Mouse (Mus musculus) lung, embryonic 15.5 days (tissue): ENCODE results near the gene Lrrc46. TPM values are rescaled to one million over a fixed set of nuclear protein-coding genes. Genes with fewer than 3 reads are reported as not detected.
A peak's percentile ranks its signal among the peaks of the same experiment; 100 is the strongest.

Source experiments
- ATAC-seq: fragments of 200-750 bp; cut with Nextera tagmentation; 2 replicates; pipeline ENCODE4 v1.8.0; 2017; ENCODE audit warnings: moderate number of reproducible peaks, borderline replicate concordance; ENCODE audit not compliant: low FRiP score, low TSS enrichment; ENCODE audit errors: extremely low read depth
- H3K27ac ChIP-seq: fragments of 300-500 bp; sonication (generic); 2 replicates; pipeline ENCODE4 v1.5.1; 2015; ENCODE audit warnings: moderate library complexity, mild to moderate bottlenecking, inconsistent platforms
- H3K27me3 ChIP-seq: fragments of 300-500 bp; sonication (generic); 2 replicates; pipeline ENCODE4 v1.6.1; 2015; ENCODE audit warnings: inconsistent platforms
- H3K36me3 ChIP-seq: fragments of 300-500 bp; sonication (generic); 2 replicates; pipeline ENCODE4 v1.6.1; 2015; ENCODE audit warnings: inconsistent platforms
- H3K4me1 ChIP-seq: fragments of 300-500 bp; sonication (generic); 2 replicates; pipeline ENCODE4 v1.6.1; 2015; ENCODE audit warnings: inconsistent platforms
- H3K4me2 ChIP-seq: fragments of 300-500 bp; sonication (generic); 2 replicates; pipeline ENCODE4 v1.6.1; 2015; ENCODE audit warnings: inconsistent platforms, mild to moderate bottlenecking, moderate library complexity
- H3K4me3 ChIP-seq: fragments of 300-500 bp; sonication (generic); 2 replicates; pipeline ENCODE4 v1.5.1; 2015; ENCODE audit warnings: mild to moderate bottlenecking, inconsistent platforms
- H3K9ac ChIP-seq: fragments of 300-500 bp; sonication (generic); 2 replicates; pipeline ENCODE4 v1.6.1; 2015; ENCODE audit warnings: inconsistent platforms
- H3K9me3 ChIP-seq: fragments of 300-500 bp; sonication (generic); 2 replicates; pipeline ENCODE4 v1.6.1; 2016; ENCODE audit warnings: inconsistent platforms
- WGBS: fragments of 180-500 bp; shearing (Covaris S2); methylation state at CpG from one replicate; pipeline ENCODE4 v1.1.7; 2015; 5-methylcytosine and 5-hydroxymethylcytosine counted together
- polyA plus RNA-seq: library from polyadenylated mRNA; unstranded; fragments of >200 nt; fragmentation: Nextera tagmentation; extraction: Ambion mirVana; gene quantifications from 2 replicates; pipeline ENCODE4 v1.2.1, GENCODE M21; 2015

Gene Lrrc46
- polyA plus RNA-seq, 1 experiment from 2014 or later: 5.9 TPM

DNA sequence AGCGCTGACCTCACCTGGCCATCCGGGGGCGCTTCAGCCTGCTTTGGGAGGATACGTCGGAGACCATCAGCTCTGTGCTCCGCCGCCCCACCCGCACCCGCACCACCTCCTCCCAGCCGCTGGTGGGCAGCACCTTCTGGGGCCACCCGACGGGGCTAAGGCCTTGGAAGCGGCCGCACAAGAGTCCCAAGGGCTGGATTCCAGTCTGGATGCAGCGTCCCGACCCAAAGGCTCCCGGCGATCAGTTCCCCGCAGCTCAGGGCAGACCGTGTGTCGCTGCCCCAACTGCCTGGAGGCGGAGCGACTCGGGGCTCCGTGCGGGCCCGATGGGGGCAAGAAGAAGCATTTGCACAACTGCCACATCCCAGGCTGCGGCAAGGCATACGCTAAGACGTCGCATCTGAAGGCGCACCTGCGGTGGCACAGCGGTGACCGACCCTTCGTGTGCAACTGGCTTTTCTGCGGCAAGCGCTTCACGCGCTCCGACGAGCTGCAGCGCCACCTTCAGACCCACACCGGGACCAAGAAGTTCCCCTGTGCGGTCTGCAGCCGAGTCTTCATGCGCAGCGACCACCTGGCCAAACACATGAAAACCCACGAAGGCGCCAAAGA lies 19.2 kb downstream of the Lrrc46 start:
- Histone ChIP-seq H3K9ac (peak overlapping the region; percentile 50), H3K4me1 (peaks cover 44% of the 10 kb centered on the region), H3K36me3 (no peaks in the 10 kb centered on the region), H3K4me3 (peak overlapping the region; percentile 52), H3K27ac (no peak overlapping the region), H3K27me3 (peaks cover 77% of the 10 kb centered on the region), H3K9me3 (no peaks in the 10 kb centered on the region), H3K4me2 (peak overlapping the region; percentile 95)
- WGBS: 2% methylated on average over 50 of the region's 50 CpGs
- ATAC-seq: peak; percentile 35

DNA sequence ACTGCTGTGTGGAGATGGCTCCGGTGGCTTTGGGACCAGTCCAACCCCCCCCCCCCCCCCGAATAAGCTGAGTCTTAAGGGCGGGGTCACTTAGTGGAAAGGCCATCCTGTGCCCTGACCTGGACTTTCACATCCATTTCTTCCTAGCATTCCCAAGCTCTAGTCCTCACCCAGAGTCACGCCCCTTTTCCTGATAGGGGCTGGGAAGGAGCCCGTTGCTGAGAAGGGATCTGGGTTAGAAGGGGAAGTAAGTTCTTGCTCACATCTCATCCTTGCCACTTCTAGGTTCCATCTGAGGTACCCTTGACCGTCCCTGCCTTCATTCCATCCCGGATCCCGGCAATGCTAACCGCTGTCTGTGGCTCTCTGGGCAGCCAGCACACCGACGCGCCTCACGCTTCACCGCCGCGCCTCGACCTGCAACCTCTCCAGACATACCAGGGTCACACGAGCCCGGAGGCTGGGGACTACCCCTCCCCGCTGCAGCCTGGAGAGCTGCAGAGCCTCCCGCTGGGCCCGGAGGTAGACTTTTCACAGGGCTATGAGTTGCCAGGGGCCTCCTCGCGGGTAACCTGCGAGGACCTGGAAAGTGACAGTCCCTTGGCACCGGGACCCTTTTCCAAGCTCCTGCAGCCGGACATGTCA lies 20.0 kb downstream of the Lrrc46 start:
- H3K9me3 ChIP-seq: no peaks in the 10 kb centered on the region
- ATAC-seq: no peak
- WGBS: 3% methylated on average over 27 of the region's 27 CpGs
- peaks cover 44% of the 10 kb centered on the region for H3K4me1 ChIP-seq
- peak overlapping the region; percentile 52 for H3K4me3 ChIP-seq
- H3K27me3 ChIP-seq: peaks cover 84% of the 10 kb centered on the region
- H3K9ac ChIP-seq: peak overlapping the region; percentile 50; the same call in 1 of the 2 replicates
- H3K27ac ChIP-seq: no peak overlapping the region
- no peaks in the 10 kb centered on the region for H3K36me3 ChIP-seq
- H3K4me2 ChIP-seq: peak overlapping the region; percentile 95

DNA sequence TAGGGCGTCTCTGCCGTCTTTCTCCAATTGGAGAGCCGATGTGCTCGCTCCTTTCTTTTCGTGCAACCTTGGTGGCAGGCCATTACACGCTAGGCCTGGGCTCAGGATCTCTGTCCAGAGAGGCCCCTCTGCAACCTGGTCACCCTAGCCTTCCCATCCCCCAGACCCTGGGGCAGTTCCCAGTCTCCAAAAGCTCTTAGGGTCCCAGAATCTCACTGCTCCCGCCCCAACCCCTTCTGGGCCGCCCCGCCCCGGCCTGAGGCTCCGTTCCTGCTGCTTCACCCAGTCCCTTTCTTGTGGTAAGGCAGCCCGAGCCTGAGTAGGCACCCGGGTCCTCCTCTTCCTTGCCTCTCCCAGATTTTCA lies 21.9 kb downstream of the Lrrc46 start:
- Histone ChIP-seq H3K4me3 (peak overlapping the region; percentile 42), H3K4me1 (peaks cover 37% of the 10 kb centered on the region), H3K9me3 (no peaks in the 10 kb centered on the region), H3K36me3 (no peaks in the 10 kb centered on the region), H3K9ac (no peak overlapping the region), H3K4me2 (peak overlapping the region; percentile 69), H3K27ac (no peak overlapping the region), H3K27me3 (peaks cover 95% of the 10 kb centered on the region)
- WGBS: 15% methylated on average over 13 of the region's 13 CpGs
- ATAC-seq: no peak

DNA sequence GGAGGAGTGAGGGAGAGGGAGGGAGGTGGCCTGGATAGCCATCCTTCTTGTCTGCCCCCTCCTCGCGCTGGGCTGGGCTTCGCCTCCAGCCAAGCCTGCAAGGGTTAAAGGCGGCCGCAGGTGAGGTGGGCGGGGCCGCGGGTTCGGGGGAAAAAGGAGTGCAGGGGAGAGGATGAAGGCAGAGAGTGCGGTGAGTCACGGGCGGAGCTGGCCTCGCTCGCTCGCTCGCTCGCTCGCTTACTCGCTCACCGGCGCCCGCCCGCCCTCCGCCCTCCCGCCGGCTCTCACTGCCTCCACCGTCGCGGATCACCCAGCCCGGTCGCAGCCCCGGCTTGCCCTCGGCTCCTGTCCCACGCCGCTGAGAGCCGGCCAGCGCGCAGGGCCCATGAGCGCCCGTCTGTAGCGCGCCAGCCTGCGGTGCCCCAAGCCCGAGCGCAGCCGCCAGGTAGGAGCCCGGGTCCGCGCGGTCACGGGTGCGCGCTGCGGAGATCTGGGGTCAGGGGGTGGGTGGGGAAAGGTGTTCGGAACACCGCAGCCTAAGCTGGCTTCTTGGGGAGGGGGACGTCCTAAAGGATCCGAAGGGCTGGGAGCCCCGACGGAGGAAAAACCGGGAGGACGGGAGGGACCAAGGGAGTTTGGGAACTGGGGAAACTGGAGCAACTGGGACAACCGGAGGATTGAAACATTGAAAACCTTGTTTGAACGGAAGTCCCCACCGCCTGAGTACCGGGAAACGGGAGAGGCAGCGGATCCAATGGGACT lies 22.4 kb downstream of the Lrrc46 start:
- peaks cover 95% of the 10 kb centered on the region for H3K27me3 ChIP-seq
- peak overlapping the region; percentile 42 for H3K4me3 ChIP-seq
- no peak overlapping the region for H3K27ac ChIP-seq
- peaks cover 37% of the 10 kb centered on the region for H3K4me1 ChIP-seq
- no peaks in the 10 kb centered on the region for H3K9me3 ChIP-seq
- peak overlapping the region; percentile 69 for H3K4me2 ChIP-seq
- ATAC-seq: peak; percentile 5; the same call in 1 of the 2 replicates
- under 1% methylated on average over 59 of the region's 68 CpGs for WGBS
- H3K36me3 ChIP-seq: no peaks in the 10 kb centered on the region
- no peak overlapping the region for H3K9ac ChIP-seq

DNA sequence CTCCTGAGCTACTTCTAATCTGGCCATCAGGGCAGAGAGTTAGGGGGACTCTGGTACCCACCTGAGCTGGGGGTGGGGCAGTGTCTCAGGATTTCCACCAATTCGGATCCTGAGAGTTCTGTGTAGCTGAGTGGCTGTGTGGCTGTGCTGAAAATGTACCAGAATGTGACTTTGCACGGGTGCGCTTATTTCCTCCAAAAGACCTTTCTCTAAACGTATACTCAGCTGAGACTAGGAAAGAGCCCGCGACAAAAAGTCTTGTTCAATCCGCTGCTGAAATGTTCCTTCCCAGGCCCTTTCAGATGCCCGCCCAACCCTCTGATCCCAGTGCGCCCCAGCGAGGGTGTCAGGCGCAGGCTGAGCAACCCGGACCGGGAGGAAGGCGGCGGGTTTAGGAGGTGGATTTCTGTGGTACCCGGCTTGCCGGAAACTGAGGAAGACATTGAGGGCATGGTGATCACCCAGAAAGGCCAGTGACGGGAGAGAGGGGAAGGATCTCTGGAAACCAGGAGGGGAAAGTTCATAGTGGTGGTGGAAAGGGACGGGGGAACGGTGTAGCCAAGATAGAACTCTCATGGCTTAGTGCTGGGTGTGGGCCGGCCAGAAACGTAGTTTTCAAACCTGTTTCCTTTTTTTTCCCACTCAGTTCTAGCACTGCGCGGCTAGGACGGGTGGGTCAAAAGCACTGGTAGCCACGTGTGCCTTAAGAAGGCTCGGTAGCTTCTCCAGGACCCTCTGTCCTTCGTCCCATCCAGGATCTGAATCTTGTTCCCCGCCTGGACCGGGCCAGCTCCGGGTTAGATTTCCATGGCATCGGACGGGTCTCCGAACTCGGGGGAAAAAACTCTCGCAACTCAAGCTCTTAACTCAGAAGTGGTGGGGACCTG lies 23.3 kb downstream of the Lrrc46 start:
- Histone ChIP-seq H3K4me1 (peaks cover 43% of the 10 kb centered on the region), H3K27ac (no peak overlapping the region), H3K36me3 (no peaks in the 10 kb centered on the region), H3K9me3 (no peaks in the 10 kb centered on the region), H3K4me3 (peak overlapping the region; percentile 42), H3K9ac (no peak overlapping the region), H3K27me3 (peaks cover 94% of the 10 kb centered on the region), H3K4me2 (peak overlapping the region; percentile 69)
- 2% methylated on average over 36 of the region's 36 CpGs for WGBS
- no peak for ATAC-seq

DNA sequence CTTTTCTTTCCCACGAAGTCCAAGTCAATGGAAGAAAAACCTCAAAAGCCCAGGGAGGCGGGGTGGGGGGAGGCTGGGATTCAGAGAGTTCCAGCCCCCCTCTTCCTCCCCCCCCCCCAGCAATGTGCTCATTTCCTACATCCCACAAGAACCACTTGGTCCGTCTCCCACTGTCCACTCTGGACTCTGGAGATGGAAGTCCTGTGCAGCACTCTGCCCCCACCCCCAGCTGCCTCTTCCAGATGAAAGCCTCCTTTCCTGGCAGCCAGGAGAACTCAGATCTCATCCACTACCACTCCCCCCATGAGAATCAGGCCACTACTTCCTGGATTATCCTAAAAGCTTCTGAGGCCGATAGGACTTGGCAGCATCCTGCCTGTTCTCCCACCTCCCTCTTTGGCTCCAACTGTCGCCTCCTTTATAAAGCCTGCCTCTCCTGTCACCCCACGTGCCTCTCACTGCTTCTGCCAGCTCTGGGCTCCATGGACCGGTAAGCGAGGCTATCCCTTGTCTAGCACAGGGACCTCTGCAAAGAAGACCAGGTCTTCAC lies 28.0 kb downstream of the Lrrc46 start, which contains the start of gene Sp6:
Gene Sp6, plus strand, starts transcription at position 274 of the 550 bp plus-strand sequence.
- H3K4me3 ChIP-seq: no peak within 1 kb of the TSS
- H3K4me2 ChIP-seq: no peak within 1 kb of the TSS; the same call in 1 of the 2 replicates
- H3K36me3 ChIP-seq: no peaks in the 10 kb centered on the region
- no peak for ATAC-seq
- peaks cover 78% of the 10 kb centered on the region for H3K27me3 ChIP-seq
- H3K27ac ChIP-seq: no peak within 1 kb of the TSS
- 14% methylated on average over 8 of the region's 8 CpGs for WGBS
- H3K9me3 ChIP-seq: no peaks in the 10 kb centered on the region
- H3K4me1 ChIP-seq: peaks cover 14% of the 10 kb centered on the region
- no peak within 1 kb of the TSS for H3K9ac ChIP-seq

DNA sequence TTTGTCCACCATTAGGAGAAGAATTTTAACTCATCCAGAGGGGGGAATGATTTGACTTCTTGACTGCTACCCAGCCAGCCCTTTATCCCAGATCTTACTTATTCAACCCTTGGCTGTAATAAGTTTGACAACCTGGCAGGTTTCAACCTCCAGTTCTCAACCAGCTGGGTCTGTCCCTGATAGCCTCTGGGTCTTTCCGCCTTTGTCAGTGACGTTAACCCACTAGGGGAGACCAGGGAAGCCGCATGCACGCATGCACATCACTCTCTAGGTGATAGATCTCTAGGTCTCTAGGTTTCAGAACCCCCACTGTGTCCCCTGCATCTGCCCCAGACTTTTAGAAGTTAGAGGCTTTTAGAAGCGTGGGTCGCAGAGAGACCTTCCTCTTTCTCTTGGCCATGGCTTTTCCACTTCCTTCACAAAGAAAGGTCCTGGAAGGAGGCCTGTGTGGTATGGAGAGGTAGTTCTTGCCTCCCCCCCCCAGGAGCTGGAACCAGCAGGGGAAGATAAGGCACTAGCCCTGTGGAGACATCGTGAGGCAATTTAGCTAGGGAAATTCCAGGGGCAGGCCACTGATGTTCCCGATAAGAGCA lies 31.9 kb downstream of the Lrrc46 start:
- Histone ChIP-seq H3K36me3 (no peaks in the 10 kb centered on the region), H3K9me3 (no peaks in the 10 kb centered on the region), H3K27ac (no peak overlapping the region), H3K27me3 (peaks cover 53% of the 10 kb centered on the region), H3K9ac (no peak overlapping the region), H3K4me2 (no peak overlapping the region), H3K4me3 (no peak overlapping the region), H3K4me1 (peaks cover 7% of the 10 kb centered on the region)
- WGBS: 43% methylated on average over 8 of the region's 8 CpGs
- no peak for ATAC-seq

DNA sequence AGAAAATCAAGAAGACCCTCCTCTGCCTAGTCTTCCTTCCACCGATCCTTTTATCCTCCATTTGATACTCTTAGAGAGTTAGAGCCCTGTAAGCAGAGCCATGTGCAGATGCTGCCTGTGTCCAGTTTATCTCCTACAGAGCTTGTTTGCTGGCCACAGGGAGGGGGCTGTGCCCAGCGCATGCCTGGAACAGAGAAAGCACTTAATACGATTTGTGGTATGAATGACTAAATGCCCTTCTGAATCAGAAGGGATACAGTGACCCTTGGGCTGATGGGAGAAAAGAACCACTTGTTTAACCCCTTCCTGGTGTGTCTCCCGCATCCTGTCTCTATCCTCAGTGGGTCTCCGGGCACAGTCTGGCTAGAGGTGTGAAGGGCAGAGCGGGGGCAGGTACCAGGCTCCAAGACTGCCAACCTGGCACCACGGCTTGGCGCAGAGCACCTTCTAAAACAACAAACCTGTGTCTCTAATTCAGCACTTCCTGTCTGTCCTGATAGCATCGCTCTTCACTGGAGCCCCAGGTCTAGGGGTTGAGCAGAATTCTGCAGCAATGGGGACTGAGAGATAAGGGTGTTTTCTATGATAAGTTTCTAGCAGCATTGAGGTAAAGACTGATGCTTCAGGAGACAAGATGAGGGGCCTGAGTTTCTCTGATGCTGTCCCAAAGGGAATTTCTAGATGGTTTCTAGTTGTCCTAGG lies 34.0 kb downstream of the Lrrc46 start:
- Histone ChIP-seq H3K27ac (no peak overlapping the region), H3K4me2 (no peak overlapping the region), H3K4me1 (no peaks in the 10 kb centered on the region), H3K36me3 (no peaks in the 10 kb centered on the region), H3K9ac (no peak overlapping the region), H3K9me3 (no peaks in the 10 kb centered on the region), H3K27me3 (peaks cover 41% of the 10 kb centered on the region), H3K4me3 (no peak overlapping the region)
- 45% methylated on average over 9 of the region's 9 CpGs for WGBS
- no peak for ATAC-seq

DNA sequence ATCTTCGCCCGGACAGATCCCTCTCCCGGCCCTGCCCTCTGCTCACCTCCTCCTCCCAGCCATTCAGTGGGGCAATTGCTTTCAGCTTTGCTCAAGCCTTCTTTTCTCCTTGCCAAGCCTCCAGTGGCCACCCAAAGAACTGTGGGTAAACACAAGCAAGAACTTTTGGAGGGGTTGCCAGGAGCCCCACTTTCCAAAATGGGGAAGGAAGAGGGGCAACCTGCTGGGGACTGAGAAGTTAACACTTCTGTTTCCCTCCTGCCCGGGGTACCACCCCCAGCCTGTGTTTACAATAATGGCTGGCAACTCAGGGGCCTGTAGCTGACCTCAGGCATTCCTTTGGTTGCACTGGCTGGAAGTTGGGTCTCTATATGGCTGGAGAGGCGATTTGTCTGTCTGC lies 38.0 kb downstream of the Lrrc46 start:
- no peaks in the 10 kb centered on the region for H3K4me1 ChIP-seq
- WGBS: 35% methylated on average over 5 of the region's 5 CpGs
- no peak overlapping the region for H3K27ac ChIP-seq
- H3K4me3 ChIP-seq: no peak overlapping the region
- no peaks in the 10 kb centered on the region for H3K9me3 ChIP-seq
- no peak for ATAC-seq
- H3K4me2 ChIP-seq: no peak overlapping the region
- H3K36me3 ChIP-seq: no peaks in the 10 kb centered on the region
- peaks cover 18% of the 10 kb centered on the region; the same call in 1 of the 2 replicates for H3K27me3 ChIP-seq
- H3K9ac ChIP-seq: no peak overlapping the region

DNA sequence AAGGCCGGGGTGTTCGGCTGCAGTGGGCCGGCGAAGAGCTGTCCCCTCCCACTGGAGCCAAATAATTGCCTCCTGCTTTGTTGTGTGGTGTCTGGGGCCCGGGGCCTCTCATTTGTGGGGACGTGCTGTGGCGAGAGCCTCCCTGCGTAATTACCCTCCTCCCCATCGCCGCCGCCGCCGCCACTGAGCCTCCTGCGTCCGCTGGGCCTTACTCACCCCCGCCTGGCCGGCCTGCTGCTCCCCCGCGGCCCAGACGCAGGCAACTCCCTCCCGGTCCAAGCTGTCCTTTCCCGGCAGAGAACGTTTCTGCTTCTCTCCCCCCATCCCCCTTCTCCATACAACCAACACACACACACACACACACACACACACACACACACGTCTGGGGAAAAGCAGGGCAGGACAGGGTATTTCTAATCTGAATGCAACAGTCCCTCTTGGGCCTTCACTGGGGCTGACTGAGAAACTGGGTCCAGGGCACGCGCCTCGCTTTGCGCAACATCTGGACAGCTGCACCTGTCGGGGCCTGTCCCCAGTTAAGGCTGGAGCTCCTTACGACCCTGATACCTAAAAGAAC lies 43.7 kb downstream of the Lrrc46 start:
- Histone ChIP-seq H3K27me3 (peaks cover 21% of the 10 kb centered on the region), H3K9me3 (no peaks in the 10 kb centered on the region), H3K4me3 (peak overlapping the region; percentile 25), H3K9ac (peak overlapping the region; percentile 17), H3K4me1 (peaks cover 34% of the 10 kb centered on the region), H3K4me2 (peak overlapping the region; percentile 57), H3K27ac (no peak overlapping the region), H3K36me3 (no peaks in the 10 kb centered on the region)
- ATAC-seq: no peak
- 14% methylated on average over 30 of the region's 30 CpGs for WGBS
